Mouse (Mus musculus) cortical plate, adult 2 months (tissue): ENCODE measurements around the gene Olfr10.

Source experiments
- CTCF ChIP-seq: fragments of 200-500 bp; IDR thresholded peaks from 2 replicates; pipeline ENCODE4 v1.5.1; 2011; ENCODE audit warnings: mild to moderate bottlenecking, control low read depth, low read length; ENCODE audit not compliant: insufficient read depth; ENCODE audit errors: extremely low read depth
- POLR2A ChIP-seq: fragments of 200-500 bp; IDR thresholded peaks from 2 replicates; pipeline ENCODE4 v1.6.1; 2011; ENCODE audit warnings: mild to moderate bottlenecking, low read length, control low read depth; ENCODE audit not compliant: insufficient read depth; ENCODE audit errors: extremely low read depth

DNA sequence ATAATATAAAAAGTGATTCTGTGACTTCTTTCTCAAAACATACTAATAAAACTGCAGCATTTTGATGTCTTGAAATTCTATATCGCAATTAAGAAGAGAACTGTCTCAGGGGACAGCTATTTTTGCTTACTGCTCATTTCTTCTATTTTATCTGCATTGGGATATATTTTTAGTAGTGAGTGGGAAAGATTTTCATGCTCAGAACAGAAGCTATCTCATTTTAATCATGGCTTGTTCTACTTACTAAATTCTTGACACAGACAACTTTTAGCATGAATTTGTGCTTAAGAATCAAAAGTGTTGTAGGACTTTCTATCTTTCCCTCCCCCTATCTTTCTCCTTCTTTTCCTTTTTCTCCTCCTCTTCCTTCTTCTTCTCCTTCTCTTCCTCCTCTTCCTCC is 25.1 kb downstream of the Olfr10 start:
- TF ChIP-seq CTCF: no peak
- no peak for TF ChIP-seq POLR2A
